Mouse (Mus musculus) ES-E14 (cell line): ENCODE measurements around the gene Nfxl1. TPM values are rescaled to one million over a fixed set of nuclear protein-coding genes. Genes with fewer than 3 reads are reported as not detected.
A peak's percentile ranks its signal among the peaks of the same experiment; 100 is the strongest.

Source experiments
- DNase-seq: peaks from one replicate; pipeline ENCODE4 v3.0.0-alpha.2; 2013; ENCODE audit warnings: low read depth, low spot score
- H3K27ac ChIP-seq: 2 replicates; pipeline ENCODE4 v1.5.1; 2012; ENCODE audit warnings: low read depth, mild to moderate bottlenecking, low read length, moderate library complexity, mixed read lengths; ENCODE audit not compliant: poor library complexity, insufficient read depth, severe bottlenecking
- H3K36me3 ChIP-seq: 2 replicates; pipeline ENCODE4 v1.6.1; 2012; ENCODE audit warnings: mild to moderate bottlenecking, low read length, moderate library complexity, mixed read lengths; ENCODE audit not compliant: control insufficient read depth, poor library complexity, insufficient read depth, severe bottlenecking
- H3K4me1 ChIP-seq, 2 experiments: fragments of 150-350 bp in 1 of 2; sonication (generic) in 1 of 2; 2 replicates each; pipeline ENCODE4 v1.6.1; 2012; ENCODE audit warnings: low read length in 2 of 2, mild to moderate bottlenecking in 1 of 2, mixed read lengths in 1 of 2; ENCODE audit not compliant: control insufficient read depth in 2 of 2, insufficient read depth in 2 of 2, poor library complexity in 1 of 2
- H3K4me3 ChIP-seq, 2 experiments: fragments of 150-350 bp in 1 of 2; sonication (generic) in 1 of 2; 2 replicates each; pipeline ENCODE4 v1.5.1; 2012; ENCODE audit warnings: low read length in 2 of 2, low read depth in 1 of 2, mild to moderate bottlenecking in 1 of 2, mixed read lengths in 1 of 2; ENCODE audit not compliant: insufficient read depth in 1 of 2, poor library complexity in 1 of 2, severe bottlenecking in 1 of 2
- H3K9ac ChIP-seq: 2 replicates; pipeline ENCODE4 v1.6.1; 2012; ENCODE audit warnings: low read depth, mild to moderate bottlenecking, low read length, mixed read lengths; ENCODE audit not compliant: poor library complexity, insufficient read depth, severe bottlenecking
- H3K9me3 ChIP-seq: fragments of 150-350 bp; sonication (generic); 2 replicates; pipeline ENCODE4 v1.6.1; 2012; ENCODE audit warnings: low read depth, mild to moderate bottlenecking, low read length; ENCODE audit not compliant: control insufficient read depth, insufficient read depth
- CHD2 ChIP-seq: IDR thresholded peaks from 2 replicates; pipeline ENCODE4 v1.6.1; 2014; ENCODE audit warnings: mild to moderate bottlenecking, low read depth, low read length, inconsistent platforms
- HCFC1 ChIP-seq: IDR thresholded peaks from 2 replicates; pipeline ENCODE4 v1.6.1; 2012; ENCODE audit warnings: low read length, inconsistent platforms, borderline replicate concordance; ENCODE audit not compliant: insufficient read depth
- MAFK ChIP-seq: IDR thresholded peaks from 2 replicates; pipeline ENCODE4 v1.6.1; 2014; ENCODE audit warnings: mild to moderate bottlenecking, low read depth, low read length, inconsistent platforms; ENCODE audit not compliant: insufficient read depth
- ZC3H11A ChIP-seq: IDR thresholded peaks from 2 replicates; pipeline ENCODE4 v1.6.1; 2012; ENCODE audit warnings: low read depth, mild to moderate bottlenecking, inconsistent platforms, low read length, borderline replicate concordance
- ZNF384 ChIP-seq: IDR thresholded peaks from 2 replicates; pipeline ENCODE4 v1.6.1; 2012; ENCODE audit warnings: low read depth, low read length, inconsistent platforms
- in situ Hi-C, 2 experiments: fragments of 600-800 bp; cut with MboI; formaldehyde crosslinking; loops; one replicate each; pipeline ENCODE4 v1.15.1; 2025; ENCODE audit warnings: low sequenced_read_pairs in 2 of 2, inconsistent platforms in 1 of 2; ENCODE audit not compliant: unreplicated experiment in 2 of 2
- total RNA-seq: library from RNA; depleted of rRNA; stranded (reverse); fragments of 300-350 nt; gene quantifications from 2 replicates; pipeline ENCODE4 v1.2.3, GENCODE M21; 2012

The Nfxl1 gene
- total RNA-seq, 1 experiment, result 13.4 TPM

- Histone ChIP-seq H3K27ac (no peak overlapping the region), H3K4me3 (peak overlapping the region; percentile 80 to 95), H3K9me3 (no peaks in the 10 kb centered on the region), H3K36me3 (no peaks in the 10 kb centered on the region), H3K4me1 (no peaks in the 10 kb centered on the region), H3K9ac (peak overlapping the region; percentile 93)
- TF ChIP-seq ZNF384, result no peak
- TF ChIP-seq ZC3H11A, result no peak
- TF ChIP-seq MAFK, result no peak
- DNase-seq, result no peak
- in situ Hi-C loops, result no loop called here
Observed at GRCm38 (mm10) chr5:72558716-72559526, 563 bp downstream of the Nfxl1 start.

DNA sequence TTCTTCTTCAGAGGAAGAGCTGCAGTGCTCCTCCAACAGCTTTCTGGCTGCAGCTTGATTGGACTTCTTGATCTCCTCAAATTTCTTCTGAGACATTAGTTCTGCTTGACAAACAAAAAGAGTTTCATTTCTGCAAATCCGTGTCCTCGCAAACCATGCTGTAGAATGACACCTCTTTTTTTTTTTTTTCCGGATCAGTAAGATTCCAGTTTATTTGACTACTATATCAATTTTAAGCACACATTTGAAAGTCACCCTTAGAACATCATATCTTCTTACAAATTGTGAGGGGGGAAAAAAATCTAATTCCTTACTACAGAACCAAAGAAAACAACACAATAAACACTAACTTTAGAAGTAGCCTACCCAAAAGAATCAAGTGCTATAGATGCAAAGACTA, 3.2 kb downstream of the Nfxl1 start:
- no peaks in the 10 kb centered on the region for H3K4me1 ChIP-seq
- no peak overlapping the region for H3K9ac ChIP-seq
- no peaks in the 10 kb centered on the region for H3K9me3 ChIP-seq
- no peak overlapping the region for H3K4me3 ChIP-seq
- no peaks in the 10 kb centered on the region for H3K36me3 ChIP-seq
- DNase-seq, result no peak
- in situ Hi-C loops, result no loop called here
- no peak overlapping the region for H3K27ac ChIP-seq
- no peak for TF ChIP-seq ZC3H11A
- TF ChIP-seq MAFK, result no peak
- no peak for TF ChIP-seq CHD2
- TF ChIP-seq HCFC1, result no peak
- TF ChIP-seq ZNF384, result no peak

GRCm38 (mm10) chr5:72551209-72551608, 8.3 kb downstream of the Nfxl1 start:
- no peak for TF ChIP-seq MAFK
- TF ChIP-seq HCFC1, result no peak
- no peak for TF ChIP-seq ZC3H11A
- TF ChIP-seq CHD2, result no peak
- TF ChIP-seq ZNF384, result no peak
- H3K36me3 ChIP-seq, result no peaks in the 10 kb centered on the region

DNA sequence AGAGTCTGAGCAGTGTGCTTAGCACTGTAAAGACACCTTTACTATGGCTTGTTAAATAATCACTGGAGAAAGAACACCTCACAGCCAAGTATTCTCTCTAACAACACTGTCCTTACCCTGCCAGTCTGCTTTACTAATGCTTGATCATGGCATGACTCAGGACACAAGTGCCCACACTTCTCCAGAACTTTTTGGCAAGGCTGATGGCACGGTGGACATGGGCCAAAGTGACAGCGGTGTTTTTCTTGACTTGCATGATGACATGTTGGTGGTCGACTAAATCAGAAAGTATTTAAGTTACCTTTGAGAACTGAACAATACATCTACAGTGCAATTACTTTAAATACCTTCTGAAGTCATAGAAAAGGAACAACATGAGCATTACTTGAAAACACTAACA, 30.6 kb downstream of the Nfxl1 start:
- in situ Hi-C loops, result no loop called here
- H3K36me3 ChIP-seq, result no peaks in the 10 kb centered on the region

More at GRCm38 (mm10) chr5:72551209-72551608, 8.3 kb downstream of the Nfxl1 start:
- no peak for DNase-seq
- Histone ChIP-seq H3K4me3 (no peak overlapping the region), H3K9ac (no peak overlapping the region), H3K9me3 (no peaks in the 10 kb centered on the region), H3K4me1 (no peaks in the 10 kb centered on the region), H3K27ac (no peak overlapping the region)
- in situ Hi-C loops, result no loop called here

DNA sequence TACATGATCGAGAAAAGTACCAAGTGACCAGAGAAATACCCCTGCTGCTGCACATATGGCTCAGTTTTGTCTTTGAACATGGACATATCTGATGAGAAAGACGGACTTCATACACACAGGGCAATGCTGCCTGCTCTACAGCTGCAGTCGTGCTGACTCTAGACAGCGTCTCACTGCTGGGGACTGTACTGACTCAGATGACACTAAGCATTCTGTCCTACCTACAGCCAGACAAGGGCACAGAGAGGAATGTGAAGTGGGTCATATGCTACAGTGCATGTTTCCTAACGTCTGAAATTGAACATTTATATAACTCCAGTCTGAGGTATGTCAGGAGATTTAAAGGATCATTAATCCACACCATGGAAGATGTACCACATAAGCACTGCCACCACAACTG, 45.7 kb downstream of the Nfxl1 start:
- in situ Hi-C loops, result loop anchor here in 1 of 2 experiments (25.0 kb wide), 1 partner anchor 102 kb away; no protein-coding TSS in a partner anchor
- no peaks in the 10 kb centered on the region; the same call in 1 of the 2 replicates for H3K36me3 ChIP-seq

More for the DNA sequence above, 30.6 kb downstream of the Nfxl1 start:
- Histone ChIP-seq H3K27ac (no peak overlapping the region), H3K9ac (no peak overlapping the region), H3K9me3 (no peaks in the 10 kb centered on the region), H3K4me1 (no peaks in the 10 kb centered on the region), H3K4me3 (no peak overlapping the region)
- DNase-seq, result no peak
- TF ChIP-seq ZNF384 (no peak), CHD2 (no peak), HCFC1 (no peak), ZC3H11A (no peak), MAFK (no peak)

More for the DNA sequence above, 45.7 kb downstream of the Nfxl1 start:
- TF ChIP-seq CHD2 (no peak), HCFC1 (no peak)
- H3K9ac ChIP-seq, result no peak overlapping the region
- H3K4me3 ChIP-seq, result no peak overlapping the region
- DNase-seq, result no peak
- H3K9me3 ChIP-seq, result no peaks in the 10 kb centered on the region
- H3K4me1 ChIP-seq, result no peaks in the 10 kb centered on the region
- H3K27ac ChIP-seq, result no peak overlapping the region
